Mouse (Mus musculus): ENCODE measurements around the gene Tmem91.

- no peak for TF ChIP-seq POLR2A (IDR thresholded peaks at IDR 0.05; ENCODE audit: low read depth, low read length)
- no peak for TF ChIP-seq CTCF (IDR thresholded peaks at IDR 0.05; ENCODE audit: borderline replicate concordance, insufficient read depth, low read length)
Measured at GRCm38 (mm10) chr7:25714581-25714980, 39.6 kb upstream of the Tmem91 start.

Data from embryonic fibroblast, embryonic 13.5 days (primary cell).